Mouse (Mus musculus) brain, embryonic 18.5 days (tissue): Measurements from ENCODE around the gene Nudt8.

Experiments used
- DNase-seq: peaks from one replicate; pipeline ENCODE4 v3.0.0-alpha.2; 2012; ENCODE audit warnings: low read depth, low spot score

Nudt8 gene

GRCm38 (mm10) chr19:3986334-3986733 lies 14.0 kb upstream of the Nudt8 start, which contains the start of gene Acy3:
Gene Acy3 (plus strand): TSS chr19:3986570.
- DNase-seq, result no peak

DNA sequence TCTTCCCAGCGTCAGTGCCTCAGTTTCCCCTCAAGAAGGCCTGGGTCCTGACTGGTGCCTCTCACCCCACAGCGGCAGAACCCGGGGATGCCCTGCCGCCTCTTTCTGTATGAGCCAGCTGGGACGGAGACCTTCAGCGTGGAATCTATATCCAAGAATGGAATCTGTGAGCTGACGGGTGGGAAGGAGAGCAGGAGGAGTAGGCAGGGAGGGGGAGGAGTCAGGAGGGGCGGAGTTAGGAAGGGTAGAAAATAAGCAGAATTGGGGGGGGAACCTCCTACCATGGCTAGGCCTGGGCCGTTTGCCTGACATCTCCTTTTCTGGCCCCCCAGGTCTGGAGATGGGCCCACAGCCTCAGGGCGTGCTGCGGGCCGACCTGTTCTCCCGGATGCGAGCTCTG lies 12.3 kb upstream of the Nudt8 start:
- DNase-seq, result no peak

DNA sequence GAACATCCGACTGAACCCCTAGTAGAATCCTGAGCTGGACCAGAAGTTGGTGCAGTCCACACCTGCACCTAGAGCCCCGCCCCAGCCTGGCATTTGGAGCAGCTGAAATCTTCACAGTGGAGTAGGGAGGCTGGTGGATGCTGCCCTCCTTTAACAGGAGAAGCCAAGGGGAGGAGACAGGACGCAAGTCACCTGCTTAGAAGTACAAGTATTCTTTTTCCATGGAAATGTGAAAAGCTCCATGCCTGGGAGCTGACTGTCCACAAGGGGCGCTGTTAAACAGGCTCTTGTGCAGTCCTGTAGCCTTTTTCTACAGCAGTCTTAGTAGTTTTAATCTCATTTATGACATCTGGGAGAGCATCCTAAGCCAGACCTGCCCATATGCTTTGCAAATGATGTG lies 11.6 kb upstream of the Nudt8 start:
- DNase-seq, result no peak

DNA sequence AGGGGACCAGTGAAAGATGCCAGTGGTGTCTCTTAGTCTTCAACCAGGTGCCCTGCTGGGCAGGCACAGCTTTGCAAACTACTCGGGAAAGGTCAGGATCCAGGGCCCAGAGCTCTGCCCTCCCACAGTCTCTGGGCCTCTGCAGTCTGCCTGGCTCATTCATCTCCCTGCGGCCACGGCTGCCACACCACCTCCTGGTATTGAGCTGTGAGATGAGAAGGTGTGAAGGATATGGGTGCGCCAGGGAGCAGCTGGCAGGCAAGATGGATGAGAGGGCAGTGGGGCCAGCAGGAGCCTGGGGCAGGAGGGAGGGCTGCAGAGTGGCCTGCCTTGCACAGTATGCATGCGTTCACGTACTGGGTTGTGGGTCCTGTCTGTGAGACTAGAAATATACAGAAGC lies 9.6 kb upstream of the Nudt8 start:
- no peak for DNase-seq

DNA sequence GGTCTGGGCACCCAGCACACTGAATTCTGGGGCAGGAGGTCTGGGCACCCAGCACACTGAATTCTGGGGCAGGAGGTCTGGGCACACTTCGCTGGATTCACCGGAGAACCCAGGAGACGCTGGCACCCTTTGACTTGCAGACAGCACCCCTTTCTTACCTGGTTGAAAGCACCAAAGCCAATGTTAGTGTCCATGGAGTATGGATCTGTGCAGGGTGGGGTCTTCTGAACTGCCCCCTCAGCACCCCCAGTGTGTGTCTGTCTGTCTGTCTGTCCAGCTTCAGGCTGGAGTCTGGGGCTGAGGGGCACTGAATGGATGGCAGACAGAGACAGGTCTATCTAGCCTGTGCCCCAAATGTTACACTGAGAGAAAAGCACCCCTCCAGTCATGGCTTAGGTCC lies 8.8 kb upstream of the Nudt8 start:
- DNase-seq, result no peak

DNA sequence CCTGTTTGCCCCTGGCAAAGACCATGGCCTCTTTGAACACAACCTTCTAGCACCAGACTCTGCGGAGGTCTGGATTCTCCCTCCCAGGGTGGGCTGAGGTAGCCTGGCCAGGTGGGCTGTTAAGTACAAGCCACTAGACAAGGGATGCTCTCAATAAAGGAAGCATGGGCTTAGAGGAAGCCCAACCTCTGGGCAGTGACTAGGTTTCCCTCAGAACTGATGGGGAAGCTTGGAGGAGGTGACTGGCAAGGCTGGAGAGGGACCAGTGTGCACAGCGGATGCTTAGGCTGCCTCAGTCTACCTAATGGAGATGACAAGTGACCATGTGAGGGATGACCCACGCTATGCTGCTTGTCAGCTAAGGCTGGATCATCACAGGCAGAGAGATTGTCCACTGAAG lies 8.4 kb upstream of the Nudt8 start:
- no peak for DNase-seq

GRCm38 (mm10) chr19:3992416-3992815 lies 8.0 kb upstream of the Nudt8 start, which contains the start of gene Tbx10:
Gene Tbx10 (plus strand): TSS chr19:3992752.
- no peak for DNase-seq

GRCm38 (mm10) chr19:3994932-3995331 lies 5.4 kb upstream of the Nudt8 start:
- DNase-seq, result no peak

DNA sequence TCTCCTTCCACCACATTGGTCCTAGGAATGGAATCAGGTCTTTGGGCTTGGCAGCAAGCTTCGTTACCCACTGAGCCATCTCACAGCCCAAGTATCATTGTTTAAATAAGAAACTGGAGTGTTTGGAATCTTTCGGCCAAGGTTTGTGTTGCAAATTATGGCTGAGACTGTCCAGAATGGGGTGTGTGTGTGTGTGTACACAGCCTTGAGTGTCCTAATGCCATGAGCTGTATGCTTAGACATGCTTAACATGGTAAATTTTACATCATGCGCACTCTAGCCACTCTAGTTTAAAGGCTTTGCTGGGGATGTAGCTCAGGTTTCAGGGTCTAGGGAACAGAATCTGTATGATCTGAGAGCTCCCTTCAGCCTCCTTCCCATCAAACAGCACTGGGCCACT lies 4.9 kb upstream of the Nudt8 start:
- no peak for DNase-seq

DNA sequence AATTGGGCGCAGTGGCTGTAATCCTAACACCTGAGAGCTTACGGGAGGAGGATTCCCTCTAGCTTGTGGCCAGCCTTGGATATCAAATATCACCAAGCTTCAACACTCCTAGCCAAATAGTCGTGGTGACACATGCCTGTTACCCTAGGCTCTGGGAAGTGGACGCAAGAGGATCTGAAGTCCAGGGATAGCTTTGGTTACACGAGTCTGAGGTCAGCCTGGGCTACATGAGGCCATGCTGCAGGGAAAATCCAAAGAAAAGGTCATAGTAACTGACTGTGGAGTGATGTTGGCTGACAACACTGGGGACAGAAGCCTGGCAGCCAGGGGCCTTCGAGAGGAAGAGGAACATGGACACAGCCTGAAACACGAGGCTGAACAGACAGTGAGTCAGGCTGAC lies 4.3 kb upstream of the Nudt8 start:
- DNase-seq, result no peak

GRCm38 (mm10) chr19:3996747-3997146 lies 3.6 kb upstream of the Nudt8 start:
- DNase-seq, result no peak

DNA sequence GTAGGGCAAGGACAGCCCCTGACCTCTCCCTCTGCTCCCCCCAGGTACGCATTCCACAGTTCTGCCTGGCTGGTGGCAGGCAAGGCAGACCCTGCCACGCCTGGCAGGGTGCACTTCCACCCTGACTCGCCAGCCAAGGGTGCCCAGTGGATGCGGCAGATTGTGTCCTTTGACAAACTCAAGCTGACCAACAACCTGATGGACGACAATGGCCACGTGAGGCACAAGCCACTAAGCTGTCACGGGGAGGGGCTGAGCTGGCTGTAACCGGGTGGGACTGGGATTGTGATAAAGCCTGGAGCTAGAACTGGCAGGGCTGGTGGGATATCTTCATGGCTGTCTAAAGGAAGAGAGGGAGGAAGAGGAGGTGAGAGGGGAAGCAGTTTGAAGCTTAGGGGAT lies 3.1 kb upstream of the Nudt8 start:
- no peak for DNase-seq

- no peak for DNase-seq
Measured at GRCm38 (mm10) chr19:3998335-3998734, 2.0 kb upstream of the Nudt8 start.

GRCm38 (mm10) chr19:3999121-3999730 lies 1.2 kb upstream of the Nudt8 start:
- no peak for DNase-seq

DNA sequence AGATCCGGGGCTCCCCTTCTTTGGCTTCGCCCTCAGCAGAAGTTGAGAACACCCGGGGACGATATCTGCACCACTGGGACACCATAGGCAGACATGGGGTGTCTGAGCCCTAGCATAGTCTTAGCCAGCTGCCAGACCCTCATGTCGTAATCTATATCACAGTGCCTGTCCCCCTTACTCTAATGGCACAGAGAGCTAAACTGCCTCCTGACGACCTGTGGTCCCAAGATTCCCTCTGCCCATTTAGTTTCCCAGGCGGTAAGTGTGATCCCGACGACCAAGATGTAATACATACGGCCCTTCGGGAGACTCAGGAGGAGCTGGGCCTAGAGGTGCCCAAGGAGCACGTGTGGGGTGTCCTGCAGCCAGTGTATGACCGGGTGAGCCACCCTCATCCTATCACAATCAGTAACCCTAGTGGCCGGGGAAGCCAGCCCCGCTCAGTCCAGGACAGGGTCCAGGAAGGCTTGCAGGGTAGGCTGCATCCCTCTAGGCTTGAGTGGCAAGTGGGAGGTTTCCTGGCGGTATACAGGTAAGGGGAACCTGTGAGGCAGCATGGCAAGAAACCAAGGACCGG lies 657 bp downstream of the Nudt8 start:
- DNase-seq, result no peak

DNA sequence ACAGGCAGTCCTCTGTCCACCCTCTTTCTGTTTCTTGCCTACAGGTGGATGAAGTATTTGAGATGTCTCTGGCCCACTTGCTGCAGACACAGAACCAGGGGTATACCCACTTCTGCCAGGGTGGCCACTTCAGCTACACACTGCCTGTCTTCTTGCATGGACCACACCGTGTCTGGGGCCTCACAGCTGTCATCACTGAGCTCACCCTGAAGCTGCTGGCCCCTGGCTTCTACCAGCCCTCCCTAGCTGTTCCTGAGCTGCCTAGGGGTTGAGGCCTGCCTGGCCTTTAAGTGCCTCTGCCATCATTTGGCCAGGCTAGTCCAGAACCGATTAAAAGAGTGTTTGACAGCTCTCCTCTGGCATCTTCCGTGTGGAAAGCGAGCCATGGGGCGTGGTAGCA lies 1.4 kb downstream of the Nudt8 start:
- no peak for DNase-seq

GRCm38 (mm10) chr19:4003112-4003511 lies 2.7 kb downstream of the Nudt8 start, which contains the start of gene Doc2g:
Gene Doc2g (plus strand): TSS chr19:4003313.
- DNase-seq, result no peak

DNA sequence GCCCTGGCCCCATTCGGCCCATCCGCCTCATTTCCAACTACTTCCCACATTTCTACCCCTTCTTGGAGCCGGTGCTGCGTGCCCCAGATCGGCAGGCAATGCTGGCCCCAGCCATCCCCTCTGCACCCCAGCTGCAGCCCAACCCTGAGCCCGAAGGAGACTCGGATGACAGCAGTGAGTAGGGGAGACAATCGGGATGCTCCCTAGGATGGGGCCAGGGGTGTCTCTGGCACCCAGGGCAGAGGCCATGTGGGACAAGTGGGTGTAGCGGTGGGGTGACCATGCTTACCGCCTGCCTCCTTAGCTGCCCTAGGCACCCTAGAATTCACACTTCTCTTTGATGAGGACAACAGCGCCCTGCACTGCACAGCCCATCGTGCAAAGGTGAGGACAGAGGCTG lies 3.3 kb downstream of the Nudt8 start:
- DNase-seq, result no peak

DNA sequence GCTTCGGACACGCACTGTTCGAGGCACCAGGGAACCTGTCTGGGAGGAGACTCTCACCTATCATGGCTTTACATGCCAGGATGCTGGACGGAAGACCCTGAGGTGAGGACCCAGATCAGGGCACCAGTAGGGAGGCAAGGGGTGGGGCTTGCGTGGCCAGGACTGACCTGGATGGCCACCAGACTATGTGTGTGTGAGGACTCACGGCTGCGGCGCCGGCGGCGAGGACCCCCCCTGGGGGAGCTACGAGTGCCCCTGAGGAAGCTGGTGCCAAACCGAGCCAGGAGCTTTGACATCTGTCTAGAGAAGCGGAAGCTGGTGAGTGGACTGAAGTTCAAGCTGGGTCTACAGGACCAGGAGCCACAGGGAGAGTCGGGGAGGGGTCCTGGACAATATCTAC lies 4.0 kb downstream of the Nudt8 start:
- no peak for DNase-seq

DNA sequence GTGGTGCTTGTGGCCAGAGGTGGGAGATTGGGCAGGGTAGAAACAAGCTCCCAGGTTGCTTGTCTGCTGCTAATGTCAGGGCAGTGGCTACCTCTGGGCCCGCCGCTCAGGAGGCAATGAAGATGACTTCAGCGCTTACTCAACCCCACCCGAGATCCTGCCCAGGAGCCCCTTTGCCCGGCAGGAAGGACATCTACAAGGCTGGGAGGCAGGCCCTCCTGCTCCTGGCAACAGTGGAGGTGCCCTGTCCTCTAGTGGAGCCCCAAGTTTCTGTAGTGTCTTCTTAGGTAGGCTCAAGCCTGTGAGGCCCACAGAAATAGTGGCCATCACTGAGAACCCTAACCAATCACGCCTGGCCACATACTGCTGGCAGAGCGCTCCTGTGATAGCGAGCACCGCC lies 4.7 kb downstream of the Nudt8 start:
- DNase-seq, result no peak

DNA sequence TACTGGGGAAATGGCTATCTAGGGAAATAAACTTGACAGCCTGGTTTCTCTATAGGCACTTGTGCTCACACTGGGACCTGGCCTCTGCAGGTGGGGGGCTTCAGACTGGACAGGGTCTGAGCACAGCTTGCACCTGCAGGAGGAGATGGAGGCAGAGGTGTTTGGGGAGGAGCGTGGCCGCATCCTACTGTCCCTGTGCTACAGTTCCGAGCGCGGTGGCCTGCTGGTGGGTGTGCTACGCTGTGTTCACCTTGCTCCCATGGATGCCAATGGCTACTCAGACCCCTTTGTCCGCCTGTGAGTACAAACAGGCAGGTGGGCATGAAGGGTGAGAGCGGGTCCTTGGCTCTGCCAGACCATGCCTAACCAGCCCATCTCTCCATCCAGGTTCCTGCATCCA lies 5.6 kb downstream of the Nudt8 start:
- DNase-seq, result no peak

DNA sequence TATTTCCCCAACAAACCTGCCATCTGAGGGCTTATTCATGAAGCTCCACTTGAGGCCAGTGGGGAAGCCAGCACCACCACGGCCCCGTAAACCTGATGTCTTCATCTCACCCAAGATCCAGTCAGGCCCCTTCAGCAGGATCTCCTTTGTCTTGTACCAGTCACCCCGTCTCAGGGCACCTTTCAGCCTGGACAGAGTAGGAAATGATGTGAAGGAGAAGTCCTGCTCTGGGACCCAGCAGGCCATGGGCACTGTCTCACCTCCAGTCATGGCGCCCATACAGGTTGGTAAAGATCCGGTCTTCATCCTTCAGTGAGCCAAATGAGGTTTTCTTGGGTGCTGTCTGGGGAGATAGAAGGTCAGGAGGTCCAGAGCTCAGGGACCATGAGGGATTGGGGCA lies 10.7 kb downstream of the Nudt8 start:
- no peak for DNase-seq

- peak; percentile 97 for DNase-seq
Measured at GRCm38 (mm10) chr19:4012432-4013022, 12.1 kb downstream of the Nudt8 start, which contains the start of gene Ndufv1. Gene Ndufv1 (minus strand): TSS chr19:4012806.
